Mouse (Mus musculus): ENCODE data around the gene Gjd3. TPM values are rescaled to one million over a fixed set of nuclear protein-coding genes. Genes with fewer than 3 reads are reported as not detected.
A peak's percentile ranks its signal among the peaks of the same experiment; 100 is the strongest.
"Not testable (repeated sequence)": the region's sequence is repeated elsewhere in the genome, so short reads cannot be mapped to it uniquely, and the experiment has no call there.

Gene Gjd3
- polyA plus RNA-seq, 1 experiment from 2014 or later, result 0.56 TPM

- 2% methylated on average over 23 of the region's 23 CpGs for WGBS
- Histone ChIP-seq H3K27me3 (replicated peaks; ENCODE audit: control insufficient read depth, insufficient read depth, low read length) (no peaks in the 10 kb centered on the region), H3K9me3 (ENCODE audit: control insufficient read depth, low read length) (no peaks in the 10 kb centered on the region), H3K9ac (ENCODE audit: low read depth, low read length) (peak overlapping the region; percentile 91), H3K4me2 (ENCODE audit: low read depth, low read length) (peak overlapping the region; percentile 84), H3K27ac (replicated peaks; ENCODE audit: low read depth, low read length) (peak overlapping the region; percentile 98), H3K4me3 (ENCODE audit: low read depth, low read length) (peak overlapping the region; percentile 87), H3K4me1 (ENCODE audit: control insufficient read depth, insufficient read depth, low read length) (peaks cover 78% of the 10 kb centered on the region), H3K36me3 (ENCODE audit: control insufficient read depth, insufficient read depth, low read length) (peaks cover 4% of the 10 kb centered on the region; the same call in 1 of the 2 replicates)
- ATAC-seq (ENCODE audit: low read depth), result 0 out of 2 replicates have a peak, but pooled peaks have one; percentile 3
- peak; percentile 6 for DNase-seq (ENCODE audit: low spot score)
Measured at GRCm38 (mm10) chr11:98936606-98937409, 46.0 kb downstream of the Gjd3 start.

- ATAC-seq (ENCODE audit: low read depth) (peak; percentile 24; the same call in 1 of the 2 replicates), DNase-seq (ENCODE audit: low spot score) (peak; percentile 94)
- H3K36me3 ChIP-seq (ENCODE audit: control insufficient read depth, insufficient read depth, low read length), result peaks cover 4% of the 10 kb centered on the region; the same call in 1 of the 2 replicates
- H3K4me2 ChIP-seq (ENCODE audit: low read depth, low read length), result peak overlapping the region; percentile 84
- H3K4me3 ChIP-seq (ENCODE audit: low read depth, low read length), result peak overlapping the region; percentile 87
- H3K4me1 ChIP-seq (ENCODE audit: control insufficient read depth, insufficient read depth, low read length), result peaks cover 78% of the 10 kb centered on the region
- H3K27ac ChIP-seq (replicated peaks; ENCODE audit: low read depth, low read length), result peak overlapping the region; percentile 98
- WGBS, result 4% methylated on average over 26 of the region's 29 CpGs
- peak overlapping the region; percentile 91 for H3K9ac ChIP-seq (ENCODE audit: low read depth, low read length)
- H3K27me3 ChIP-seq (replicated peaks; ENCODE audit: control insufficient read depth, insufficient read depth, low read length), result no peaks in the 10 kb centered on the region
- no peaks in the 10 kb centered on the region for H3K9me3 ChIP-seq (ENCODE audit: control insufficient read depth, low read length)
Measured at GRCm38 (mm10) chr11:98936170-98936569, 46.6 kb downstream of the Gjd3 start.

- Histone ChIP-seq H3K4me2 (ENCODE audit: low read depth, low read length) (0 out of 2 replicates have a peak overlapping the region, but pooled peaks have one; percentile 84), H3K4me1 (ENCODE audit: control insufficient read depth, insufficient read depth, low read length) (peaks cover 78% of the 10 kb centered on the region), H3K27me3 (replicated peaks; ENCODE audit: control insufficient read depth, insufficient read depth, low read length) (no peaks in the 10 kb centered on the region), H3K9me3 (ENCODE audit: control insufficient read depth, low read length) (no peaks in the 10 kb centered on the region), H3K9ac (ENCODE audit: low read depth, low read length) (no peak overlapping the region), H3K4me3 (ENCODE audit: low read depth, low read length) (no peak overlapping the region), H3K27ac (replicated peaks; ENCODE audit: low read depth, low read length) (peak overlapping the region; percentile 98), H3K36me3 (ENCODE audit: control insufficient read depth, insufficient read depth, low read length) (peaks cover 4% of the 10 kb centered on the region; the same call in 1 of the 2 replicates)
- no peak for ATAC-seq (ENCODE audit: low read depth)
- no peak for DNase-seq (ENCODE audit: low spot score)
- WGBS, result 87% methylated on average over 3 of the region's 3 CpGs
Measured at GRCm38 (mm10) chr11:98935123-98935522, 47.7 kb downstream of the Gjd3 start.

- H3K27me3 ChIP-seq (replicated peaks; ENCODE audit: control insufficient read depth, insufficient read depth, low read length), result no peaks in the 10 kb centered on the region
- H3K4me1 ChIP-seq (ENCODE audit: control insufficient read depth, insufficient read depth, low read length), result peaks cover 78% of the 10 kb centered on the region
- DNase-seq (ENCODE audit: low spot score) (no peak), ATAC-seq (ENCODE audit: low read depth) (no peak)
- no peak overlapping the region for H3K27ac ChIP-seq (replicated peaks; ENCODE audit: low read depth, low read length)
- no peak overlapping the region for H3K9ac ChIP-seq (ENCODE audit: low read depth, low read length)
- H3K36me3 ChIP-seq (ENCODE audit: control insufficient read depth, insufficient read depth, low read length), result peaks cover 4% of the 10 kb centered on the region; the same call in 1 of the 2 replicates
- 83% methylated on average over 3 of the region's 3 CpGs for WGBS
- H3K9me3 ChIP-seq (ENCODE audit: control insufficient read depth, low read length), result no peaks in the 10 kb centered on the region
- no peak overlapping the region for H3K4me3 ChIP-seq (ENCODE audit: low read depth, low read length)
- H3K4me2 ChIP-seq (ENCODE audit: low read depth, low read length), result no peak overlapping the region
Measured at GRCm38 (mm10) chr11:98934367-98934766, 48.4 kb downstream of the Gjd3 start.

GRCm38 (mm10) chr11:98933847-98934246 lies 49.0 kb downstream of the Gjd3 start:
- peak overlapping the region; percentile 84 for H3K27ac ChIP-seq (replicated peaks; ENCODE audit: low read depth, low read length)
- WGBS, result 64% methylated on average over 2 of the region's 2 CpGs
- peak overlapping the region; percentile 84; the same call in 1 of the 2 replicates for H3K4me2 ChIP-seq (ENCODE audit: low read depth, low read length)
- DNase-seq (ENCODE audit: low spot score); H3K36me3 ChIP-seq (ENCODE audit: control insufficient read depth, insufficient read depth, low read length); H3K9me3 ChIP-seq (ENCODE audit: control insufficient read depth, low read length); H3K27me3 ChIP-seq (replicated peaks; ENCODE audit: control insufficient read depth, insufficient read depth, low read length); ATAC-seq (ENCODE audit: low read depth); H3K4me3 ChIP-seq (ENCODE audit: low read depth, low read length); H3K9ac ChIP-seq (ENCODE audit: low read depth, low read length): not testable (repeated sequence)
- H3K4me1 ChIP-seq (ENCODE audit: control insufficient read depth, insufficient read depth, low read length), result peaks cover 78% of the 10 kb centered on the region

GRCm38 (mm10) chr11:98933151-98933550 lies 49.7 kb downstream of the Gjd3 start:
- DNase-seq (ENCODE audit: low spot score) (no peak), ATAC-seq (ENCODE audit: low read depth) (no peak)
- peak overlapping the region; percentile 4 for H3K4me3 ChIP-seq (ENCODE audit: low read depth, low read length)
- peak overlapping the region; percentile 11; the same call in 1 of the 2 replicates for H3K9ac ChIP-seq (ENCODE audit: low read depth, low read length)
- peaks cover 82% of the 10 kb centered on the region for H3K4me1 ChIP-seq (ENCODE audit: control insufficient read depth, insufficient read depth, low read length)
- no peaks in the 10 kb centered on the region for H3K9me3 ChIP-seq (ENCODE audit: control insufficient read depth, low read length)
- H3K4me2 ChIP-seq (ENCODE audit: low read depth, low read length), result peak overlapping the region; percentile 84
- 43% methylated on average over 8 of the region's 9 CpGs for WGBS
- no peaks in the 10 kb centered on the region for H3K27me3 ChIP-seq (replicated peaks; ENCODE audit: control insufficient read depth, insufficient read depth, low read length)
- H3K27ac ChIP-seq (replicated peaks; ENCODE audit: low read depth, low read length), result peak overlapping the region; percentile 84
- H3K36me3 ChIP-seq (ENCODE audit: control insufficient read depth, insufficient read depth, low read length), result peaks cover 4% of the 10 kb centered on the region; the same call in 1 of the 2 replicates

GRCm38 (mm10) chr11:98932293-98933091 lies 50.3 kb downstream of the Gjd3 start:
- Histone ChIP-seq H3K27me3 (replicated peaks; ENCODE audit: control insufficient read depth, insufficient read depth, low read length) (no peaks in the 10 kb centered on the region), H3K4me1 (ENCODE audit: control insufficient read depth, insufficient read depth, low read length) (peaks cover 88% of the 10 kb centered on the region), H3K4me2 (ENCODE audit: low read depth, low read length) (peak overlapping the region; percentile 84), H3K27ac (replicated peaks; ENCODE audit: low read depth, low read length) (peak overlapping the region; percentile 84), H3K9ac (ENCODE audit: low read depth, low read length) (peak overlapping the region; percentile 11; the same call in 1 of the 2 replicates), H3K9me3 (ENCODE audit: control insufficient read depth, low read length) (no peaks in the 10 kb centered on the region), H3K4me3 (ENCODE audit: low read depth, low read length) (peak overlapping the region; percentile 4; the same call in 1 of the 2 replicates), H3K36me3 (ENCODE audit: control insufficient read depth, insufficient read depth, low read length) (peaks cover 4% of the 10 kb centered on the region; the same call in 1 of the 2 replicates)
- WGBS, result 9% methylated on average over 19 of the region's 19 CpGs
- peak; percentile 93 for DNase-seq (ENCODE audit: low spot score)
- ATAC-seq (ENCODE audit: low read depth), result peak; percentile 38

Measured in embryonic facial prominence, embryonic 14.5 days (tissue).